Mouse (Mus musculus) lung, postnatal 0 days (tissue): ENCODE measurements around the gene Limk1. TPM values are rescaled to one million over a fixed set of nuclear protein-coding genes. Genes with fewer than 3 reads are reported as not detected.

Experiments
- ATAC-seq: fragments of 200-750 bp; cut with Nextera tagmentation; 2 replicates; pipeline ENCODE4 v1.8.0; 2017; ENCODE audit warnings: moderate library complexity
- DNase-seq: peaks from one replicate; pipeline ENCODE4 v3.0.0-alpha.2; 2016; ENCODE audit warnings: low spot score
- H3K27ac ChIP-seq: fragments of 300-500 bp; sonication (generic); 2 replicates; pipeline ENCODE4 v1.5.1; 2014; ENCODE audit warnings: antibody characterized with exemption, mild to moderate bottlenecking, low read length, mixed read lengths
- H3K27me3 ChIP-seq: fragments of 300-500 bp; sonication (generic); replicated peaks from 2 replicates; pipeline ENCODE4 v1.6.1; 2014; ENCODE audit warnings: low read length, mixed read lengths; ENCODE audit not compliant: insufficient read depth
- H3K36me3 ChIP-seq: fragments of 300-500 bp; sonication (generic); 2 replicates; pipeline ENCODE4 v1.6.1; 2014; ENCODE audit warnings: low read length, mixed read lengths; ENCODE audit not compliant: insufficient read depth
- H3K4me1 ChIP-seq: fragments of 300-500 bp; sonication (generic); 2 replicates; pipeline ENCODE4 v1.6.1; 2014; ENCODE audit warnings: antibody characterized with exemption, low read depth, low read length, mixed read lengths; ENCODE audit not compliant: insufficient read depth
- H3K4me2 ChIP-seq: fragments of 300-500 bp; sonication (generic); replicated peaks from 2 replicates; pipeline ENCODE4 v1.6.1; 2014; ENCODE audit warnings: low read depth, mild to moderate bottlenecking, low read length, moderate library complexity, mixed read lengths
- H3K4me3 ChIP-seq: fragments of 300-500 bp; sonication (generic); 2 replicates; pipeline ENCODE4 v1.5.1; 2014; ENCODE audit warnings: low read depth, low read length
- H3K9ac ChIP-seq: fragments of 300-500 bp; sonication (generic); replicated peaks from 2 replicates; pipeline ENCODE4 v1.6.1; 2014; ENCODE audit warnings: low read depth, mild to moderate bottlenecking
- H3K9me3 ChIP-seq: fragments of 300-500 bp; sonication (generic); 2 replicates; pipeline ENCODE4 v1.6.1; 2016; ENCODE audit warnings: low read length, mixed read lengths
- CTCF ChIP-seq: IDR thresholded peaks from 2 replicates; pipeline ENCODE4 v1.5.1; 2016; ENCODE audit warnings: antibody characterized with exemption, mild to moderate bottlenecking
- EP300 ChIP-seq: IDR thresholded peaks from 2 replicates; pipeline ENCODE4 v1.6.1; 2016; ENCODE audit warnings: antibody characterized with exemption, mild to moderate bottlenecking, control low read depth
- WGBS: fragments of 180-500 bp; shearing (Covaris S2); extraction: QIAGEN DNeasy Blood & Tissue Kit; methylation state at CpG from one replicate; pipeline ENCODE4 v1.1.7; 2014; 5-methylcytosine and 5-hydroxymethylcytosine counted together
- polyA plus RNA-seq: library from polyadenylated mRNA; unstranded; fragments of >200 nt; fragmentation: Nextera tagmentation; extraction: Ambion mirVana; gene quantifications from 2 replicates; pipeline ENCODE4 v1.2.1, GENCODE M21; 2015

Gene Limk1
- polyA plus RNA-seq, 1 experiment from 2014 or later: 10.2 TPM

DNA sequence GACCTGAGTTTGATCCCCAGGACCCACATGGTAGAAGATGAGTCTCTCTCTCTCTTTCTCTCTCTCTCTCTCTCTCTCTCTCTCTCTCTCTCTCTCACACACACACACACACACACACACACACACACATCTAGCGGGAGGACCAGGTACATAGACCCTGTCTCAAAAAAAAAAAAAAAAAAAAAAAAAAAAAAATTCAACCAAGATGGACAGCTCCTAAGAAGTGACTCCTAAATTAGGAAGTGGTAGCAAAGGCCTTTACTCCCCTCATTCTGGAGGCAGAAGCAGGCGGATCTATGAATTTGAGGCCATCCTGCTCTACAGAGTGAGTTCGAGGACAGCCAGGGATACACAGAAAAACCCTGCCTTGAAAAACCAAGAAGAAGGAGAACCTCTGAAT, 48.0 kb downstream of the Limk1 start:
- ATAC-seq (no peak), DNase-seq (no peak)
- Histone ChIP-seq H3K27ac (no peak overlapping the region), H3K36me3 (peaks cover 4% of the 10 kb centered on the region; the same call in 1 of the 2 replicates), H3K9ac (no peak overlapping the region), H3K9me3 (no peaks in the 10 kb centered on the region), H3K27me3 (no peaks in the 10 kb centered on the region), H3K4me1 (peaks cover 16% of the 10 kb centered on the region), H3K4me2 (no peak overlapping the region), H3K4me3 (no peak overlapping the region)
- TF ChIP-seq CTCF (no peak), EP300 (no peak)
- WGBS: 84% methylated on average over 3 of the region's 3 CpGs

DNA sequence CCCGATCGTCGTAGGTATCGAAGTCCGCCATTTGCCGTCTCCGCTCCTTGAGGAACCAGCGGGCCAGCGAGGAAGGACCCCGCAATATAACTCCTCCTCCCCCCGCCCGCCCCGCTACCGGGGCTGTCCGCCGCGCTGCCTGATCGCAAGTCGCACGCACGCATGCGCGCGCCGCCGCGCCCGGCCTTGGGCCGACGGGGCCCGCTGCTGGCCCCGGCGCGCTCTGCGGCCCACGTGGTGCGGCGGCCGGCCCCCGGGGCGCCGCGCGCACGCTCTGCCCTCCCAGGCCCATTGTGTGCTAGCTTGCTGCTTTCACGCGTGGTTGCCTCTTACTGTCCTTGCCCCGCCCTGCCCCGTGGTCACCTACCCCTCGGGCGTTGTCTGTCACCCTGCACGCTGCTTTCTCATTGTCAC, 49.1 kb downstream of the Limk1 start, which contains the start of gene Eif4h:
Gene Eif4h (minus strand): TSS at position 222 of the 414 bp plus-strand sequence.
- TF ChIP-seq CTCF: no peak
- TF ChIP-seq EP300: no peak
- WGBS: 0% methylated on average over 30 of the region's 52 CpGs
- no peaks in the 10 kb centered on the region for H3K9me3 ChIP-seq
- H3K4me1 ChIP-seq: peaks cover 9% of the 10 kb centered on the region
- peak within 1 kb of the TSS; percentile 57 for H3K4me2 ChIP-seq
- ATAC-seq (peak; percentile 95), DNase-seq (peak; percentile 98)
- H3K27ac ChIP-seq: peak within 1 kb of the TSS; percentile 99
- H3K4me3 ChIP-seq: peak within 1 kb of the TSS; percentile 99
- peak within 1 kb of the TSS; percentile 99 for H3K9ac ChIP-seq
- peaks cover 4% of the 10 kb centered on the region; the same call in 1 of the 2 replicates for H3K36me3 ChIP-seq
- no peaks in the 10 kb centered on the region for H3K27me3 ChIP-seq

DNA sequence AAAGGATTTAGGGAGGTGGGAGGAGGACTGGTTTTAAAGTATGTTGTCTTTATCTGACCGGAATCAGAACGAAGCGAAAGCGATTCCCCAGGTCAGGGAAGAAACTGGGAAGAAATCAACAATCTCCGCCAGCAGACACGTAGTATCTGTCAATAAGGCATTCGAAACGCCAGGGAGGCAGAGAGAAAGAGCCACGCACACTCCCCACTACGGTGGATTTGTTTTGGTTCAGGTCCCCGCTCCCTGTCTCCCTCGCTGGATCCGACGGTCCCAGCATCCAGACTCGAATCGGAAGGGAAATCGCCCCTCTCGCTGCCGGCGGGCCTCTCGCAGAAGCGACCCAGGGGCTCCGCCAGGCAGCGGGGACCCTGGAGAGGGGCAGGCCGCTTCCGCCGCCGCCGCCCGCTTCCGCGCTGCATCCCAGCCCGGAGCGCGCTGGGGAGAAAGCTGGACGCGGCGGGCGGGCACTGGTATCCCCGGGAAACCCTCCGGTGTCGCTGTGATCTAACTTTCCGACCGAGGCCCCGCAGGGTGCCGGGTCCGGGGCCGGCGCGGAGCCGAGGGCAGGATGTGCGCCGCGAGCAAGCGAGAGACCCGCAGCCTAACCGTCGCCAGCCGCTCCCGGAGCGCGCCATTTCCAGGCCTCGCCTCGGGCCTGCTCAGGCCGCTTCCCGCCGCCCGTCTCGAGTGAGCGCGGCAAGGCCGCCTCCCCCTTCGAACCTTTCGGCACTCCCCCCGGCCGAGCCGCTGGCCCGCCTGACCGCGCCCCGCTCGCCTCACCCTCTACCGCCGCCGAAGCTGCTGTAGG, 49.7 kb downstream of the Limk1 start:
- TF ChIP-seq CTCF (no peak), EP300 (no peak)
- WGBS: under 1% methylated on average over 65 of the region's 85 CpGs
- H3K9me3 ChIP-seq: no peaks in the 10 kb centered on the region
- peaks cover 6% of the 10 kb centered on the region; the same call in 1 of the 2 replicates for H3K4me1 ChIP-seq
- H3K4me2 ChIP-seq: peak overlapping the region; percentile 57
- H3K4me3 ChIP-seq: peak overlapping the region; percentile 99
- peak; percentile 54 for ATAC-seq
- H3K27me3 ChIP-seq: no peaks in the 10 kb centered on the region
- DNase-seq: peak; percentile 45
- peak overlapping the region; percentile 99 for H3K27ac ChIP-seq
- peak overlapping the region; percentile 99 for H3K9ac ChIP-seq
- peaks cover 8% of the 10 kb centered on the region; the same call in 1 of the 2 replicates for H3K36me3 ChIP-seq

DNA sequence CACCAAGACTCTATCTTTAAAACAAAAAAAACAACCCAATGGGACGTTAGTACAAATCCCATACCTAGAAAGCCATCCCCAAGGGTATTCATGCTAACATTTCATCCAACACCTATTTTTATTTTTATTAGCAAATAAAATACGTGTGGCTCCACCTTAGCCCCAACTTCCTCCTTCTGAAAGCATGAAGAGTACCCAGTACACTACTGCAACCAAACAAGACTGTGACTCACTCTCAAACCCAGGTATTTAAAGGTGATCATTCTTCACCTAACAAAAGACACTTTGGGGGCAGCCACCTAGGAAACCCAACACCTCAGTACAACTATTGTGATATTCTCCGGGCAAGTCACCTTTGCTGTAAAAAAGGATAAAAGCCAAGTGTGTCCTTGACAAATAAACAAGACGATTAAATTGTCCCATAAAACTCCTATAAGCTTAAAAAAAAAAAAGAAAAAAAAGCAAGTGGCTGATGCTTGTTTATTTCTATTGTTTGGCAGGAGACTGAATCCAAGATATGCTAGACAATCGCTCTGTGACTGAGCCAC, 50.5 kb downstream of the Limk1 start:
- DNase-seq (peak; percentile 61), ATAC-seq (no peak)
- Histone ChIP-seq H3K4me1 (0 out of 2 replicates have a peak, but pooled peaks cover 6% of the 10 kb centered on the region), H3K4me3 (peak overlapping the region; percentile 99), H3K36me3 (peaks cover 14% of the 10 kb centered on the region; the same call in 1 of the 2 replicates), H3K4me2 (peak overlapping the region; percentile 57), H3K27me3 (no peaks in the 10 kb centered on the region), H3K27ac (peak overlapping the region; percentile 99), H3K9ac (peak overlapping the region; percentile 99), H3K9me3 (no peaks in the 10 kb centered on the region)
- TF ChIP-seq CTCF (no peak), EP300 (no peak)
- 9% methylated on average over 5 of the region's 5 CpGs for WGBS

DNA sequence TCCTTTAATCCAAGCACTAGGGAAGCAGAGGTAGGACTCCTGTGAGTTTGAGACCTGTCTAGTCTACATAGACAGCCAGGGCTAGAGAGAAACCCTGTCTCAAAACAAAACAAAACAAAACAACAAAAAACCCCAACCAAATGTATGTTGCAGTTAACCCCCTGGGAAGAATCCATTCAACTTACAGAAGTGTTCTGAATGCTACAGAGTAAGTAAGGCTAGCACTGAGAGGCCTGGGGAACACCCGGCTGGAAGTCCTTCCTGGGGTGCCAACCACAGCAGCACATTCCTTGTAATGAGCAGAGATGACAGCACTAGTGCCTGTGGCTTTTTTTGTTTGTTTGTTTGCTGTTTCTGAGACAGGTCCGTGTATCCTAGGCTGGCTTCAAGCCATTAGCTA, 55.6 kb downstream of the Limk1 start:
- Histone ChIP-seq H3K4me3 (no peak overlapping the region), H3K36me3 (peaks cover 19% of the 10 kb centered on the region; the same call in 1 of the 2 replicates), H3K9ac (no peak overlapping the region), H3K27ac (no peak overlapping the region), H3K4me2 (no peak overlapping the region), H3K27me3 (no peaks in the 10 kb centered on the region), H3K9me3 (no peaks in the 10 kb centered on the region), H3K4me1 (0 out of 2 replicates have a peak, but pooled peaks cover 6% of the 10 kb centered on the region)
- TF ChIP-seq CTCF: no peak
- TF ChIP-seq EP300: no peak
- ATAC-seq: no peak
- WGBS: 41% methylated on average over 2 of the region's 2 CpGs
- no peak for DNase-seq

DNA sequence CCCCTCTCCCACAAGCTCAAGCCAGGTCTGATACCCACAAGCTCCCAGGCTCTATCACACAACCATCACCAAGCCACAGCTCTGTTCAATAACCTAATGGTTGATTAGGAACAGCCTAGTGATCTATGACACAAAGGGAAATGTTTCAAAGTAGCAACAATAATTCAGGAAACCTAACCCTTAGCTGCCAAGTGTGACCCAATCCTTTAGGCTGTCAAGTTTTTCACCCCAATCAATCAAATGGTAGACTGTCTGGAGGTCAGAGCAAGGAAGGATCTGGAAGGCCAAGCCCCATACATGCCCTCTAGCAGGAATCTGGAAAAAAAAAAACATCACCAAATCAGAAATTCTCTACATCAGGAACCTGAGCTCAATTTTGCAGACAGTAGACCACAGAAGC, 57.6 kb downstream of the Limk1 start:
- DNase-seq (no peak), ATAC-seq (no peak)
- H3K36me3 ChIP-seq: peaks cover 26% of the 10 kb centered on the region; the same call in 1 of the 2 replicates
- H3K27ac ChIP-seq: no peak overlapping the region
- TF ChIP-seq EP300 (no peak), CTCF (no peak)
- H3K4me1 ChIP-seq: no peaks in the 10 kb centered on the region
- no peak overlapping the region for H3K4me2 ChIP-seq
- H3K27me3 ChIP-seq: no peaks in the 10 kb centered on the region
- no peak overlapping the region for H3K4me3 ChIP-seq
- H3K9ac ChIP-seq: no peak overlapping the region
- no peaks in the 10 kb centered on the region for H3K9me3 ChIP-seq
